Mouse (Mus musculus) C2C12 (cell line): ENCODE results near the gene Sfxn5. TPM values are rescaled to one million over a fixed set of nuclear protein-coding genes. Genes with fewer than 3 reads are reported as not detected.

Source experiments
- H3K27me3 ChIP-seq: one replicate; pipeline ENCODE4 v1.6.1; 2011; ENCODE audit not compliant: control insufficient read depth, insufficient read depth, insufficient read length
- H3K36me3 ChIP-seq: one replicate; pipeline ENCODE4 v1.6.1; 2011; ENCODE audit not compliant: control insufficient read depth, insufficient read depth
- H3K4me3 ChIP-seq: one replicate; pipeline ENCODE4 v1.5.1; 2011; ENCODE audit warnings: mild to moderate bottlenecking, control low read depth; ENCODE audit not compliant: poor library complexity, insufficient read depth, severe bottlenecking
- H3K79me2 ChIP-seq: one replicate; pipeline ENCODE4 v1.6.1; 2011; ENCODE audit not compliant: control insufficient read depth, insufficient read depth
- H3K79me3 ChIP-seq: one replicate; pipeline ENCODE4 v1.6.1; 2011; ENCODE audit warnings: low read depth, control low read depth
- H3ac ChIP-seq: one replicate; pipeline ENCODE3; 2011; ENCODE audit warnings: low read depth; ENCODE audit not compliant: control insufficient read depth, insufficient read length
- CEBPB ChIP-seq: IDR thresholded peaks from one replicate; pipeline ENCODE4 v1.6.1; 2011; ENCODE audit warnings: low read depth, mild to moderate bottlenecking, control low read depth, moderate library complexity
- CTCF ChIP-seq: IDR thresholded peaks from one replicate; pipeline ENCODE4 v1.5.1; 2011; ENCODE audit not compliant: control insufficient read depth, insufficient read depth, insufficient read length
- FOSL1 ChIP-seq: IDR thresholded peaks from one replicate; pipeline ENCODE4 v1.8.0; 2011; ENCODE audit warnings: mild to moderate bottlenecking, low read length; ENCODE audit not compliant: poor library complexity, insufficient read depth, severe bottlenecking
- MAX ChIP-seq: IDR thresholded peaks from one replicate; pipeline ENCODE4 v1.6.1; 2011; ENCODE audit warnings: mild to moderate bottlenecking, control low read depth
- MYOD1 ChIP-seq: IDR thresholded peaks from one replicate; pipeline ENCODE4 v1.6.1; 2011; ENCODE audit warnings: low read depth; ENCODE audit not compliant: control insufficient read depth, insufficient read length
- MYOG ChIP-seq: IDR thresholded peaks from one replicate; pipeline ENCODE4 v1.6.1; 2011; ENCODE audit not compliant: control insufficient read depth, insufficient read length; ENCODE audit errors: extremely low read depth
- USF1 ChIP-seq: IDR thresholded peaks from one replicate; pipeline ENCODE4 v1.6.1; 2011; ENCODE audit warnings: low read depth, mild to moderate bottlenecking, control low read depth, moderate library complexity
- polyA plus RNA-seq: library from polyadenylated mRNA; unstranded; fragments of >200 nt; fragmentation: generic; extraction: Trizol; gene quantifications from one replicate; pipeline ENCODE4 v1.2.1, GENCODE M21; 2012; ENCODE audit warnings: missing spikeins

The Sfxn5 gene
- polyA plus RNA-seq, 1 experiment = 2.2 TPM

DNA sequence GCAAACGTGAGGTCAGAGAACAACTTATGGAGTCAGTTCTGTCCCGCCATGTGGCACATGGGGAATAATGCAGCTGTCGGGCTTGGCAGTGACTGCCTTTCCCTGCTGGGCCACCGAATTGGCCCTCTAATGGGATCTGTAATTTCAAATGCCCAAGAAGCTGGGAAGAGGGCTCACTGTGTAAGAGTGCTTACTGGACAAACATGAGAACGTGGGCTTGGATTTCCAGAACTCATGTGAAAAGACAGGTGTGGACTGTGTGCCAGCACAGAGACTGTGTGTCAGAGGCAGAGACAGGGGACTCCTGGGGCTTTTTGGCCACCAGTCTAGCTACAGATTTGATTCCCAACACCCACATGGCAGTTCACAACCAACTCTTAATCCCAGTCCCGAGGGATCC, 21.5 kb upstream of the Sfxn5 start:
- Histone ChIP-seq H3K4me3 (no peak overlapping the region), H3ac (no peak overlapping the region), H3K36me3 (no peaks in the 10 kb centered on the region), H3K79me2 (peaks cover 7% of the 10 kb centered on the region), H3K79me3 (no peaks in the 10 kb centered on the region), H3K27me3 (no peaks in the 10 kb centered on the region)
- TF ChIP-seq MYOG = no peak
- TF ChIP-seq MYOD1 = no peak
- no peak for TF ChIP-seq CTCF
- no peak for TF ChIP-seq FOSL1
- TF ChIP-seq USF1 = no peak

- Histone ChIP-seq H3K27me3 (no peaks in the 10 kb centered on the region), H3K79me2 (peaks cover 7% of the 10 kb centered on the region), H3ac (no peak overlapping the region), H3K36me3 (no peaks in the 10 kb centered on the region), H3K79me3 (no peaks in the 10 kb centered on the region), H3K4me3 (no peak overlapping the region)
- no peak for TF ChIP-seq CEBPB
- no peak for TF ChIP-seq MYOG
- TF ChIP-seq FOSL1 = no peak
- no peak for TF ChIP-seq MAX
- TF ChIP-seq MYOD1 = no peak
- TF ChIP-seq USF1 = no peak
- TF ChIP-seq CTCF = no peak
These were observed 20.5 kb upstream of the Sfxn5 start for GRCm38 (mm10) chr6:85353706-85354105.

DNA sequence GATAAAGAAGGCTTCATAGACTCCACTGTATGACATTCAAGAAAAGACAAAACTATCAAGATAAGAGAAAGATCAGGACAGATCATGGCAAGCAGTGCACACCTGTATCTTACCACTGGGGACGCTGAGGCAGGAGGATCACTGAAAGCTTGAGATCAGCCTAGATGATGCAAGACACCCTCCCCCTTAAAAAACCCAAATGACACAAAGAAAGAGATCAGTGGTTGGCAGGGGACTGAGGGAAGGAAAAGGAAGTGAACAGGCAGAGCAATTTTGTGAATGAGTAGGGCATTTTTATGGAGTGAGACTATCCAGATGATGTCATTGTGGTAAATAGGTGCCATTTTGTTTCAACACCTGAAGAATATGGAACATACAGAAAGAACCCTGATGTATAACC, 16.9 kb upstream of the Sfxn5 start:
- Histone ChIP-seq H3K4me3 (no peak overlapping the region), H3K79me2 (no peaks in the 10 kb centered on the region), H3K36me3 (peaks cover 5% of the 10 kb centered on the region), H3K79me3 (no peaks in the 10 kb centered on the region), H3K27me3 (no peaks in the 10 kb centered on the region), H3ac (no peak overlapping the region)
- peak; percentile 76 for TF ChIP-seq CEBPB
- TF ChIP-seq MAX = no peak
- no peak for TF ChIP-seq MYOG

GRCm38 (mm10) chr6:85349246-85349645, 16.0 kb upstream of the Sfxn5 start:
- no peak overlapping the region for H3ac ChIP-seq
- H3K36me3 ChIP-seq = peaks cover 5% of the 10 kb centered on the region
- TF ChIP-seq USF1 (no peak), CEBPB (no peak), MAX (peak; percentile 72), MYOD1 (peak; percentile 14), FOSL1 (peak; percentile 84)
- no peaks in the 10 kb centered on the region for H3K79me3 ChIP-seq
- H3K79me2 ChIP-seq = no peaks in the 10 kb centered on the region
- H3K4me3 ChIP-seq = no peak overlapping the region
- H3K27me3 ChIP-seq = no peaks in the 10 kb centered on the region

DNA sequence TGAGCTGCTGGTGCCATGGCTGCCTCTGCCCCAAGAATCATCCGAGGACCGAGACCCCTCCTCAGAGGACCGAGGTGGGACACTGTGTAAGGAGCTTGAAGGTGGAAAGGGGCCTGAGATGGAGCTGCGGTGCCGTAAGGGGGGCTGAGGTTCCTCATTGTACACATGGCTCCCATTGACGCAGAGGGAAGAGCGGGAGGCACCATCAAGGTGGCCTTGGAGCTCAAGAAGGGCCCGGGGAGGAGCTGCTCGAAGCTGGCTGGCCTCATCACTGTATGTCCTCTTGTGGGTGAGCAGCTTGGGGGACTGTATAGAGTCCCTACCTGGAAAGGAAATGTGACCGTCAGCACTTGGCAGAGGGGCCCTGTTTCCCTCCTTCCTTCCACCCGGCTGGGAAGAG, 14.9 kb upstream of the Sfxn5 start:
- TF ChIP-seq MYOG (no peak), MYOD1 (no peak), FOSL1 (no peak), CEBPB (no peak), USF1 (no peak), CTCF (no peak), MAX (no peak)
- H3K36me3 ChIP-seq = peaks cover 5% of the 10 kb centered on the region
- no peaks in the 10 kb centered on the region for H3K27me3 ChIP-seq
- no peaks in the 10 kb centered on the region for H3K79me3 ChIP-seq
- H3ac ChIP-seq = no peak overlapping the region
- no peak overlapping the region for H3K4me3 ChIP-seq
- H3K79me2 ChIP-seq = no peaks in the 10 kb centered on the region

DNA sequence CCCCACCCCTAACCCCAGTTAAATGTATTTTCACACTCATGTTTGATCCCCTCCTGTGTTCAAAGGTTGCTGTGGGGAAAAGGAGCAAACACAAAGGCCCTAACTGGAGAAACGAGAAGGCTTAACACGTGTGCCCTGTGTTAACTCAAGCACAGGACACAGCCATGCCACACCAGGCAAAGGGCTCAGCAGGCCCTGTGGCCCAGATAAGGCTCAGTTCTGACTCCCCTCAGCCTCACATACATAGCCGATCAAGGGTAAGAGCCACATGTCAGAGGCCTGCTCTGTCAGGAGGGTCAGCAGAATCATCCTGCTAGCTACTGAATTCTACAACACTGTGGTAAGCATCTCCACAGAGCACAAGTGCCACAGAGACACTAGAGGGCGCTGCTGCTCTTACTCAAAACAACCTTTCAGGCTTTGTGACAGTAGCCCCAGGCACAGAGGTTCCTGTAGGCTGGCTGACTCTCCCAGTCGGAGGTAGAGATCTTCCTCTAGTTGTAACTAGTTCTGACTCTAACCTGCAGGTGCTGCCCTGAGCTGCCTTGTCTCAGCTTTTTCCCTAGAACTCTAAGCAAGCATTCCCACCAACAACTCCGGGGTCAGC, 12.9 kb upstream of the Sfxn5 start:
- Histone ChIP-seq H3ac (no peak overlapping the region), H3K27me3 (no peaks in the 10 kb centered on the region), H3K4me3 (no peak overlapping the region), H3K36me3 (peaks cover 5% of the 10 kb centered on the region), H3K79me2 (no peaks in the 10 kb centered on the region), H3K79me3 (no peaks in the 10 kb centered on the region)
- no peak for TF ChIP-seq CEBPB
- peak; percentile 78 for TF ChIP-seq CTCF
- no peak for TF ChIP-seq MAX
- no peak for TF ChIP-seq MYOG
- no peak for TF ChIP-seq FOSL1
